23 mouse cellular contexts compared by ENCODE assay signal in genomic region chr10:77643160-77643559, GRCm38 (mm10). TPM values are rescaled to one million over a fixed set of nuclear protein-coding genes. Genes with fewer than 3 reads are reported as not detected.
"Had no signal": no experiment of that assay in that cellular context is flagged by ENCODE, and none has a peak within 500 bp of the region (broad histone marks: within the 10 kb centered on the region; RNA-seq: fewer than 3 reads in every experiment).

No protein-coding gene starts in this region.

- H3K4me2 ChIP-seq: limb, embryonic 15.5 days; liver, embryonic 12.5 days; lung, embryonic 14.5 days; midbrain, embryonic 12.5 days had no signal

- H3K9me3 ChIP-seq: limb, embryonic 15.5 days; liver, embryonic 12.5 days; megakaryocyte, embryonic 14.5 days; midbrain, embryonic 12.5 days had no signal

- DNase-seq: kidney, adult 11 months; left cerebral cortex, postnatal 4 days; lung, embryonic 14.5 days; lung, postnatal 10 days; lung, postnatal 4 days; right cerebral cortex, postnatal 4 days; spleen, adult 18-20 months; thymus, postnatal 36 days had no signal

- H3K27me3 ChIP-seq: limb, embryonic 15.5 days; liver, embryonic 12.5 days; megakaryocyte, embryonic 14.5 days; midbrain, embryonic 12.5 days had no signal

- H3K27ac ChIP-seq: limb, embryonic 15.5 days; liver, embryonic 12.5 days; midbrain, embryonic 12.5 days had no signal

- H3K9ac ChIP-seq: limb, embryonic 15.5 days; liver, embryonic 12.5 days; lung, embryonic 14.5 days; midbrain, embryonic 12.5 days had no signal

- H3K4me1 ChIP-seq: liver, embryonic 12.5 days had no signal

- H3K4me3 ChIP-seq: limb, embryonic 15.5 days; liver, embryonic 12.5 days; megakaryocyte, embryonic 14.5 days; midbrain, embryonic 12.5 days had no signal

- ATAC-seq: liver, embryonic 12.5 days had no signal

RNA-seq across cellular contexts. Expression of gene Gm49325, which starts 37.2 kb away (rescaled TPM):
- total RNA-seq: midbrain, postnatal 0 days; neutrophil, adult 5-6 weeks had no signal
- polyA plus RNA-seq: liver, embryonic 16.5 days; stomach, embryonic 14.5 days had no signal

RNA-seq across cellular contexts. Expression of gene Tspear, which starts 43.2 kb away (rescaled TPM):
- total RNA-seq: left cerebral cortex, postnatal 4 days; neutrophil, adult 5-6 weeks had no signal
- polyA plus RNA-seq: liver, embryonic 16.5 days had no signal

RNA-seq across cellular contexts. Expression of gene Gm19402, which starts 47.4 kb away (rescaled TPM):
- total RNA-seq: layer of hippocampus, adult 18-20 months; layer of hippocampus, postnatal 14 days; left cerebral cortex, adult 18-20 months; left cerebral cortex, postnatal 10 days; left cerebral cortex, postnatal 4 days; midbrain, postnatal 0 days; neutrophil, adult 5-6 weeks had no signal
- polyA plus RNA-seq: kidney, embryonic 14.5 days; limb, embryonic 15.5 days; liver, embryonic 12.5 days; liver, embryonic 16.5 days; lung, embryonic 14.5 days; midbrain, embryonic 12.5 days; midbrain, postnatal 0 days; neural tube, embryonic 11.5 days; stomach, embryonic 14.5 days; thymus, postnatal 0 days had no signal
